Mouse (Mus musculus) ZHBTc4 (cell line): ENCODE measurements around the gene Zbed4.
"Not testable (repeated sequence)": the region's sequence is repeated elsewhere in the genome, so short reads cannot be mapped to it uniquely, and the experiment has no call there.

ENCODE experiments used
- DNase-seq: peaks from one replicate; pipeline ENCODE4 v3.0.0-alpha.2; 2011; ENCODE audit warnings: low read depth, low spot score

Zbed4 gene

DNA sequence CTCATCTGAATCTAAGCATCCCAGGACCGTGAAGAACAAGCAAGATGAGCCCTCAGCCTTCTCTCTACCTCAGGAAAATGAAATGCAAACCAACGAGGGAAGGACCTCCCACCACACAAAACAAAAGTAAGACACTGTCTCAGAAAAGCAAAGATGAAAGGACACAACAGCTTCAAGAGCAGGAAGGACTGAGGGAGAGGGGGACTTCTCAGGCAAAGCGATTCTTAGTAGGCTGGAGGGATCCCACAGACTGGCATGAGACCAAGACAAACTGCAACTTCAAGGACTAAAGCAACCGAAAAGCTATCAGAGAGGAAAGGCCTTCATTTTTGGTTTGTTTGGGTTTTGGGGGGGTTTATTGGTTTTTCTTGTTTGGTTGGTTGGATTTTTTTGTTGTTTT lies 15.3 kb upstream of the Zbed4 start:
- no peak for DNase-seq

DNA sequence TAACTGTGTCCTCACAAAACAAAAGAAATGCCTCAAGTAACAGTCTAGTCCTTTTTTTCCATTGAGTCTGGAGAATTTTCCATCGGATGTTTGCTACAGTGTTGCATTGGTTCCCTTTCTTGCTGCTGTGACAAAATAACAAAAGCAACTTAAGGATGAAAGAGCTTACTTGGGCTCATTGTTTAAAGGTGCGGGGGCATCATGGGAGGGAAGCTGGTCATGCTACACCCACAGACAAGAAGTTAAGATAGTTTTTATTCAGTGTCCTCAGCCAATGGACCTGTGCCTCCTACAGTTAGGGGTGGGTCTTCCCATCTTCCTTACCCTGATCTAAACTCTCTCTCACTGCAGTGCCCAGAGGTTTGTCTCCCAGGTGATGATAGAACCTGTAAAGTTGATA lies 13.0 kb upstream of the Zbed4 start:
- peak; percentile 39 for DNase-seq

GRCm38 (mm10) chr15:88741366-88741765 lies 10.1 kb upstream of the Zbed4 start:
- DNase-seq, result no peak

GRCm38 (mm10) chr15:88743371-88743770 lies 8.1 kb upstream of the Zbed4 start:
- DNase-seq, result not testable (repeated sequence)

DNA sequence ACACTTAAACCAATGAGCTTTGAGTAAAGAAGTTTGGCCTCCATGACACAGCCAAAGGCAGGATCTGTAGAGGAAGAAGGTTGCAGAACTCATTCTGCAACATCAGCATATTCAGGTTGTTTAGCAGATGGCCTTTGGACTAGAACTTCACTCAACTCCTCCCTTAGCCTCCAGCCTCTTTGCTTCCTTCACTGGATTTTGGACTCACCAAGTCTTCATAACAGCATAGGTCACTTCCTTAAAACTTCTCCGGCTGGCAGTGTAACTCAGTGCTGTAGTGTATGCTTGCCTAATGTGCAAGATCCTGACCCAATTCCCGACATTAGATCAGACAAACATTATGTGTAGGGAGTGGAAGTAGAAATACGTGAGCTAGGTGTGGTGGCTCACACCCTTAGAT lies 6.1 kb upstream of the Zbed4 start:
- peak; percentile 47 for DNase-seq

DNA sequence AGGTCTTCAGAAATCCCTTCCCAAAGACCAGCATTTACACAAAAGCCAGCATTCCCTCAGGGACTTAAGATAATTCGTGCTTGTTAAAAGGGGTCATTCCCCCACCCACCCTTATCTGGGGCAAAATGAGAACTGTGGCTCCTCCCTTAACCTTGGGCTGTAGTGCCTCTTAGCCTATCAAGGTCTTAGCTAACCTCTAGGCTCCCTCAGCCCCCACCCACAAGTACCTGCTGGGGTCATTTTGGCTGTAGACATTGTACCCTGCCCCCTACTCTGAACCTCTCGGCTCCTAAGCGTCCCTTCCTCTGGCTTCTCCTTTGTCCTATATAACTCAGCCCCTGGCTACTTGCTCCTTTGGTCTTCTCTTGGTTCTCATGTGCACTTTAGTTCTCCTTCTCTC lies 5.5 kb upstream of the Zbed4 start:
- DNase-seq, result peak; percentile 68

GRCm38 (mm10) chr15:88749617-88750016 lies 1.8 kb upstream of the Zbed4 start:
- not testable (repeated sequence) for DNase-seq

- DNase-seq, result no peak
Measured at GRCm38 (mm10) chr15:88750032-88750431, 1.4 kb upstream of the Zbed4 start.

- DNase-seq, result peak; percentile 100
Measured at GRCm38 (mm10) chr15:88750677-88751563, 540 bp upstream of the Zbed4 start.

DNA sequence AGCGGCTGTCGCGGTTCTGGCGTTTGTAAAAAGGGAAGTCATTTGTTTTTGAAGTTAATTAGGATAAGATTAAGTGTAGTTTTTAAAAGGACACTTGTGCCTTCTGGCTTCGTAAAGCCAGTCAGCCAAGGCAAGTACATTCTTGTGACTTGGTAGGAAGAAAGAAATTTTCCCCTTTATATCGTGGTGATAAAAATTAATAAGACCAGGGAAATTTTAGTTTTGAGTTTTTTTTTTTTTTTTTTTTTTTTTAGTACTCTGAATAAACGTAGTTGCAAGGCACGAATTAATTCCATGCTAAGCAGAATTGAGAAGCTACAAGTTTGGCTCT lies 908 bp downstream of the Zbed4 start:
- no peak for DNase-seq

GRCm38 (mm10) chr15:88754896-88755295 lies 3.4 kb downstream of the Zbed4 start:
- DNase-seq, result no peak

GRCm38 (mm10) chr15:88755761-88756160 lies 4.3 kb downstream of the Zbed4 start:
- no peak for DNase-seq

DNA sequence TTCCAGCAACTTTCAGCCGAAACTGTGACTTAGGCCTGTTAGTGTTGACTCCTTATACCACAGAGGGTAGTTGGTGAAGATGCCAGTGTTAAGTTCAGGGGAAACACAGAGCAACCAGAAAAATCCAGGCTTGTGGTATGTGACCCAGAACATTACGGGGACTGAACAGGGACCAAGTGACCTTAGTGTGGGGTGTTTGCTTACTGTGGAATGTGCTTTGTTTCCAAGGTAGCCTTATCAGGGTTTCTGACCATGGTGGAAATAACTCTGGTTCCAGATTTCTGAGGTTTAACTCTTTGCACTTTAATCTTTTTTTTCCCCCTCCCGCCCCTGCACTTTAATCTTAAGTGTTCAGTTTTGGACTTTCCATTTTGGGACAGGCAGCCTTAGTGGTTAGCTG lies 6.6 kb downstream of the Zbed4 start:
- DNase-seq, result no peak

- no peak for DNase-seq
Measured at GRCm38 (mm10) chr15:88761551-88761950, 10.1 kb downstream of the Zbed4 start.

DNA sequence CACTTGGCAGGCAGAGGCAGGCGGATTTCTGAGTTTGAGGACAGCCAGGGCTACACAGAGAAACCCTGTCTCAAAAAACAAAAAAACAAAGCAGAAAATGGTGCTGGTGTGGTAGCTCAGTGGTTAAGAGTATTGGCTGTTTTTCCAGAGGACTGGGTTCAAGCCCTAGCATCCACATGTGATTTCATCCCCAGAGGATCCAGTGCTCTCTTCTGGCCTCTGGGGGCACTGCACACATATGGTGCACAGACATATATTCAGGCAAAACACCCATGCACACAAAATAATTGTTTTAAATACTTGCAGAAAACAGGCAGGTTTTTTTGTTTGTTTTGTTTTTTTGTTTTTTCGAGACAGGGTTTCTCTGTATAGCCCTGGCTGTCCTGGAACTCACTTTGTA lies 14.7 kb downstream of the Zbed4 start:
- DNase-seq, result peak; percentile 73

DNA sequence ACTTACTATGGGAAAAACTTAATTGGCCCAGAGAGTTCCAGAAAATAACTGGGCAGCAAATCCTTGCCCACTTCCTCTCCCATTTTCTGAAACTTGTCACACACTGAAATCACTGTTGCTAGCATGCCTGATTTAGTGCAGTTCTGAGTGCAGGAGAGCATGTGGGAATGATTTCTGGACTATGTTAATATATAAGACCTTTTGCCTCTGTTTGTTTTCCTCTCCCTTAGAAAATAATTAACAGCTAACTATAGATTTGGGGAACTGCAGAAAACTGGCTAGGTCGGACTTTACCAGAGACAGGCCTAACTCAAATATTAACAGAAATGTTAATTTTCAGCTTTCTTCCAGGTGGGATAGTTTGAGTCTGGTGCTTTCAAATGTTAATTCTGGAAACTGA lies 17.1 kb downstream of the Zbed4 start:
- no peak for DNase-seq

- DNase-seq, result not testable (repeated sequence)
Measured at GRCm38 (mm10) chr15:88774630-88775029, 23.2 kb downstream of the Zbed4 start.

- DNase-seq, result no peak
Measured at GRCm38 (mm10) chr15:88792140-88792850, 40.8 kb downstream of the Zbed4 start.

DNA sequence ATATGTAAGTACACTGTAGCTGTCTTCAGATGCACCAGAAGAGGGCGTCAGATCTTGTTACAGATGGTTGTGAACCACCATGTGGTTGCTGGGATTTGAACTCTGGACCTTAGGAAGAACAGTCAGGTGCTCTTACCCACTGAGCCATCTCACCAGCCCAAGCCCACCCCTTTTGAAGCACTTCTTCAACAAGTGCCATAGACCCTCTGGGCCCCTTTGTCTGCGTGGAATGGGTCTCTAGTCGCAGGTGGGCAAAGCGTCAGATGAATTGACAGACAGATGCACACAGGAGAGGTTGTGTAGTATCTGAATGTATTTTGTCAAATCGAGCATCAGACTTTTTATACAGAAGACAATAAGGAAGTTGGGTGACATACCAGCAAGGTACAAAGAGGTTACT lies 43.3 kb downstream of the Zbed4 start:
- peak; percentile 53 for DNase-seq

- DNase-seq, result peak; percentile 42
Measured at GRCm38 (mm10) chr15:88799950-88800371, 48.5 kb downstream of the Zbed4 start.

GRCm38 (mm10) chr15:88800921-88801354 lies 49.5 kb downstream of the Zbed4 start:
- no peak for DNase-seq

DNA sequence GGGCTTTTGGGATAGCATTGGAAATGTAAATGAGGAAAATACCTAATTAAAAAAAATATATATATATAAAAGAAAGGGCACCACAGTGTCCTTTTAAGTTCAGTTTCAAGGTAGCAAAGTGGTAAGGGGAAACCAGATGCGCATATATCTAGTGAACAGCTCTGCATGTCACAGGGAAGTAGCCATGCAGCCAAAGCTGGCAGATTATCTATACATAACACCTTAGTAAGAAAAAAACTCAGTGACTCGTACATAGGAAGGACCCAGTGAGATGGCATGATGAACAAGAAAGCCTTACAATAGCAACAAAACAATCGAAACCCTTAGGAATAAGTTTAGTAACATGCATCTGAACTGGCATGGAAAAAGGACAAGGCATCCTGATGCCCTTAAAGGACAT lies 50.4 kb downstream of the Zbed4 start:
- DNase-seq, result no peak

DNA sequence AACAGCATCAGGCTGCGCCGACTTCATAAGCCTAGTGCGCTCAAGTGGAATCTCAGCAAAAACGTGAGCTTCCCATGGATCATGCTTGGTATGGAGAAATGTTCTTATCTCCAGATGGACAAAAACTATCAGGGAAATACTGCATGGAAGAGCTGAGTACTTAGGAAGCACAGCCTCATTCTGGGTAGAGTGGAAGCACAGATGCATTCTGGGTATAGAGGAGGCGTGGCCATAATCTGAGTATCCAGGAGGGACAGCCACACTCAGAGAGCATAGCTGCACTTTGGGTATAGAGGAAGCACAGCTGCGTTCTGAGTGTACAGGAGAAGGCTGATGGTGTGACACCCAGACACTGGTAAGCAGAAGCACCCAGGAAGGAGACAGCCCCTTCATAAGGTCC lies 50.9 kb downstream of the Zbed4 start:
- peak; percentile 55 for DNase-seq
